Mouse (Mus musculus) duodenum, adult 2 months (tissue): ENCODE data around the gene Slc41a1. TPM values are rescaled to one million over a fixed set of nuclear protein-coding genes. Genes with fewer than 3 reads are reported as not detected.

Experiments used
- polyA plus RNA-seq: library from polyadenylated mRNA; depleted of rRNA; stranded (reverse); fragments of >200 nt; gene quantifications from 2 replicates; pipeline ENCODE4 v1.2.3, GENCODE M21; 2012; ENCODE audit warnings: low replicate concordance; rRNA removed

Slc41a1 gene
- 8.0 and 15.5 TPM in 2 replicates for polyA plus RNA-seq

DNA sequence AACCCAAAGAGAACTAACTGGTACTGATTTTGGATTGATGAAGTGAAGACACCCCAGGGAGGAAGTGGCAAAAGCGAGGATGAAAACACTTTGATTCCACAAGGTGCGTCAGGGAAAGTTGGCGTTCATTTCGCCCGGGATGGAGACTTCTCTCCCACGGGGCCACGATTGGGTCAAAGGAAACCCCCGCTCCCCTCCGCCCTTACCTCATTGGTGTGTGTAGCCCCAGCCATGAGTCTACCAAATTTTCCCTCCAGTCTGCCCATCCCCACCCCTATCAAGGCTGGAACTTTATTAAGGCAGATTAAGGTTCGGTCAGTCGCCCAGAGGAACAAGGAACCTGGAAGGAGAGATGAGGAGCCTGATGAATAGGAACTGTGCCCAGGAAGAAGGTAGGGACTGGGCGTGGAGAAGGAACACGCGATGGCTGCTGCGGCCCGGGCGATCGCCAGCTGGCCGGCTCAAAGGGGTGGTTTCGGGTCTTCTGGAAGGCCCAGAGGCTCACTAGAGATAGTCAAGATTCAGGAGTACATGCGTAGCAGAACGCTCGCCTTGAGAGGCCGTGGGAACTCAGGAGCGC is at the start of gene Slc41a1:
TSS of gene Slc41a1 (plus strand) at position 287 of the 580 bp plus-strand sequence.

GRCm38 (mm10) chr1:131797202-131797909 is 29.9 kb upstream of the Slc41a1 start, which contains the start of gene Pm20d1:
Pm20d1 (plus strand) TSS chr1:131797381.

GRCm38 (mm10) chr1:131867093-131867945 is 40.0 kb downstream of the Slc41a1 start, which contains the start of gene Rab29:
Rab29 (plus strand) TSS chr1:131867224.

Other genes with a start within 250 kb of the Slc41a1 start
- gene Avpr1b, start 228.3 kb upstream of the Slc41a1 start, polyA plus RNA-seq: not detected in 2 replicates
- 1.7 and 187 TPM in 2 replicates for gene Ctse, start 189.2 kb upstream of the Slc41a1 start, polyA plus RNA-seq
- gene Rab7b, start 138.8 kb upstream of the Slc41a1 start, polyA plus RNA-seq: 0.62 and 1.3 TPM in 2 replicates
- 1.8 TPM in 1 of 2 replicates, not detected in the other for gene Slc26a9, start 83.5 kb upstream of the Slc41a1 start, polyA plus RNA-seq
- gene Pm20d1, start 30.1 kb upstream of the Slc41a1 start, polyA plus RNA-seq: 7.7 and 12.8 TPM in 2 replicates
- gene Rab29, start 39.7 kb downstream of the Slc41a1 start, polyA plus RNA-seq: 10.4 and 13.6 TPM in 2 replicates
- gene Nucks1, start 83.0 kb downstream of the Slc41a1 start, polyA plus RNA-seq: 1.3 and 1.4 TPM in 2 replicates
- 2.1 and 12.5 TPM in 2 replicates for gene Slc45a3, start 135.5 kb downstream of the Slc41a1 start, polyA plus RNA-seq
- 7.6 and 11.7 TPM in 2 replicates for gene Elk4, start 180.1 kb downstream of the Slc41a1 start, polyA plus RNA-seq
- 11.2 and 36.9 TPM in 2 replicates for gene Mfsd4a, start 240.6 kb downstream of the Slc41a1 start, polyA plus RNA-seq